Mouse (Mus musculus): ENCODE measurements around the gene Usp19.

Gene Usp19

DNA sequence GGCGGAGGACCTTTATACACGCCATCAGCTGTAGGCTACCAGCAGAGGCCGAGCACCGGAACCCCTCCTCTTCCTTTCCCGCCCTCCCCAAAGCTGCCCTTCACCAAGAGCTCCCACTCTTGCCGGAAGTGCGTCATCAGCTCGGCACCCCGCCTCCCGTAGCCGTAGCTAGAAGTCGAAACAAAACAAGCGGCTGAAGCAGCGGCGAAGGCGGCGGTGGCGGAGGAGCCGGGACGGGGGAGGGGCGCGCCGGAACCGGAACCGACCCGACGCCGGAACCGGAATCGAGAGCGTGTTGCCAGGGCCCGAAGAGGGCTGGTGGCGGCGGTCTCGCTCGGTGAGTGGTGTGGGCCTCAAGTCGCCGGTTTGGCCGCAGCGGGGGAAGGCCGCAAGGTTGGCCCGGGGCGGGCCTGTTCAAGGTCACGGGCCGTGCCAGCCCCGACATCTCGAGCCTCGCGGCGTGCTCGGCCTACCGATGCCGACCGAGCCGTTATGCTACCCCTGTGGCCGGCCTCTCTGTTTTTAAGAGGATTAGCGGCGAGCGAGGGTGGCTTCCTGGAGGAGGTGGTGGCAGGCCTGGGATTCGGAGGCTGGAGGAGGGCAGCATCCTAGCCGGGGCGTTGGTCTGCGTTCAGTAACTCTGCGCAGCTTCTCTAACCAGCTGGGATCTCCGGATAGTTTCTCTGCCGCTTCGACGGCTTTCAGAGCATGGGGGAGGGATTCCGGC, at the start of gene Usp19:
Gene Usp19 (plus strand): TSS at position 44 of the 727 bp plus-strand sequence.
- peak; percentile 94 to 98 for DNase-seq

DNA sequence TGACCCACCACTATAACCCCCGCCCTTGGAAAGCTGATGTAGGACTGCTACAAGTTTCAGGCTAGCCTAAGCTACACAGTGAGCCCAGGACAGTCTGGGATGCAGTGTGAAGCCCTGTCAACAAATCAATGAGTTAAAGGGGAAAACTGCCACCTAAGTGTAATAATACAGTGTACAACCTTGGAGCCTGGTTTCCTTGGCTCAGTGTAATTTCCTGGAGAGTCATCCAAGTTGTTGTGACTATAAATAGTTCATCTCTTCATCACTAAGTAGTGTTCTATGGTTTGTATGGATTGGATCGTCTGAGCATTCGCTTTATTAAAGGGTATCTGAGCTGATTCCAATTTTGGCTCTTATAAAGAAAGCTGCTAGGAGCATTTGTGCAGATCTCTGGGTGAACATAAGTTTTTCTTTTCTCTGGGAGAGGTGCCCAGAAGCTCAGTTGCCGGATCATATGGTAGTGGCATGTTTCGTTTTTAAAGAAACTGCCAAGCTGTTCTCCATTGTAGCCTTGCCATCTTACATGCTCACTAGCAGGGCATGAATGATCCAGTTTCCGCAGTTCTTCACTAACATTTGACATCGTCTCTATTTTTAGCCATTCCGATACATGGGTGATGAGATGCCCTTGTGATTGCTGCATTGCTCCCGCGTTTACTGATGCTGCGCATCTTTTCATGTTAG, 49.0 kb upstream of the Usp19 start:
- no peak for DNase-seq

DNA sequence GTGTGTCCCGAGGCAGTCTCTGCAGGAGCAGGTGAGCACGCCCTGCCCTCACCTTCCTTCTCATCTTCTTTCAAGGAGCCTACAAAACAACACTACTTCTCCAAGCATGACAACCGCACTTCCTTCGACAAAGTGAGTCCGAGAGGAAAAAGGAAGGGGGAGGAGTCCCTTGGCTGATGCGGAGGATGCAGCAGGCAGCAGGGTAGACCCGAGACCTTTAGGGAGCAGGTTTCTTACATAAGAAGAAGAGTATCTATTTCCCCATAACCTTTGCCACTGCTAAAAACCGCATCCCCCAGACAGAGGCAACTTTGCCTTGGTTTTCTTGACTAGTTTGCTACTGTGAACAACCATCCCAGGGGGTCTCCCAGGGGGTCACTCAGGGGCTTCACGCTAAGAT, 45.3 kb upstream of the Usp19 start:
- no peak for DNase-seq

DNA sequence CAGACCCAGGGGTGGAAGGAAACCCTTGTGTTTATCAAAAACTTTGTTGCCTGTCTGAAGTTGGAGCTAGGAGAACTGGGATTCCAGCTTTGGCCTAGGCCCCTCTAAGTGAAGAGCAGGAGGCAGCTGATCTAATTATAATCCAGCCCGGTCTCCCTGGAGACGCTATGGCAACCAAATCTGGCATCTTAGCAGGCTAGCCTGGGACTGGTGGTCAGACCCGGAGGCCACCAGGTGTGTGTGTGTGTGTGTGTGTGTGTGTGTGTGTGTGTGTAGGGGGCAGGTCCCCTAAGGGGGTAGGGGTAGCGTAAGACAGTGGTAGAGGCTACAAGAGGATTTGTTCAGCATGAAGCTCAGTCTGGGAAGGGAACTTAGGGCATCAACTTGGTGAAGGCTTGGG, 40.5 kb upstream of the Usp19 start:
- no peak for DNase-seq

DNA sequence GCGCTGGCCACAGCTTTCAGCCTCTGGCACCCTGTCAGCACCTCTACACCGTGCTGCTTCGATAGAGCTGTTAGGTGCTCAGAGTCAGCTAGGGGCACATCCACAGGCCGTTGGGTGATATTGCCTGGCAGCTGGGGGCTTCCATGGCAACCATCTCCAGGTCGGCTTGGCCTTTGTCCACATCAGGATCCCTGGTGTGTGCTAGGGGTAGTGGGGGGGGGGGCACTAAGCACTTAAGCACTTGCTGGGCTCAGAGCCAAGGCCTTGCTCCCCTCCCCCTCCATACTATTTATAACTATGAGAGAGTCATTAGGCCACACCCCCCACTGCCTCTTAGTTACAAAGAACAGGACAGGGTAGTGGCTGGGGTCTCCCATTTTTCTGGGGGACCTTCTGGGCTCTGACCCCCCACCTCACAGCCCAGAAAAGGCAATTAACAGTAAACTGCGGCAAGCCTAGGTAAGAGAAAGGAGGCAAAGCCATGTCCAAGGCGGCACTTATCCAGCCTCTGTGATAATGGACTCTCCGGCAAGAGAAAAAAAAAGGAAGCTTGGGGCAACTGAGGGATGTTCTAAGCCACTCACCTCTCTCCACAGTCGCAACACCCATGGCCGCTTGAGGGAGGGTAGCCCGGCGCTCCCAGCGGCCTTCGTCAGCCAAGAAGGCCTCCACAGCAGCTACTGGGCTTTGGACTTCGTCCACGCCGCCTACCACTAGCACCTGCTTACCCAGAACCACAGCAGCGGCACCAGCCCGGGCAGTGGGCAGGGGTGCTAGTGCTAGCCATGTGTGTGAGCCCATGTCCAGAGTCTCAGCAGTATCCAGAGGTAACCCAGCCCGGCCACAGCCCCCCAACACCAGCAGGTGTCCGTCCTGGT, 39.9 kb upstream of the Usp19 start:
- peak in 1 of 2 experiments; percentile 33 for DNase-seq

- no peak for DNase-seq
Measured at GRCm38 (mm10) chr9:108451170-108451493, 39.3 kb upstream of the Usp19 start.

DNA sequence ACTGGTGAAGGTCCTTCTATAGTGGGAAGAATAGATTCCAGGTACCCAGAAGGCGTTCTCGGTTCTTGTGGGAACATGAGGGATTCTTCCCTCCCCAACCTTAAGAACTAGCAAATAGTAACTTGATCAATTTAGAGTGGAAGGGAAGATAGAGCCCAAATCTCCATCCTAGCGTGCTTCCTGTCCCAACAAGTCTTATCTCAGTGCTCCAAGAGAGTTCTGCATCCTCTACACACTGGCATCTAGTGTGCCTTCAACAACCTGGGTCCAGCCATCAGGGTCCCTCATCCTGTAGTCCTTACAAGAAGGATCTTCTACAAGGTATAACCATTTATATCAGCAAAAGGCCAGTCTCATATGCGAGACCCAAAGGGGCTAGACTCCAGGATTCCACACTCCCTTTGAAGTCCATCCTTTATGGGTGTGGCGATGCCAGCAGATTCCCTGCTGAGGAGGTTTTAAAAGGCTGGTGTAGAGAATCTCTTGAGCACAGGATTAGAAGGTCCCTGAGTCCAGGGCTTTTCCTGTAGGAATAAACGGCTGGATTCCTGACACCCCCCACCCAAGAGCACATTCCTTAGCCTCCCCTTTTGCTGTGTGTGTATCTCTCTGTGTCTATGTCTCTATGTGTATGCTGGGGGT, 38.8 kb upstream of the Usp19 start:
- no peak for DNase-seq

DNA sequence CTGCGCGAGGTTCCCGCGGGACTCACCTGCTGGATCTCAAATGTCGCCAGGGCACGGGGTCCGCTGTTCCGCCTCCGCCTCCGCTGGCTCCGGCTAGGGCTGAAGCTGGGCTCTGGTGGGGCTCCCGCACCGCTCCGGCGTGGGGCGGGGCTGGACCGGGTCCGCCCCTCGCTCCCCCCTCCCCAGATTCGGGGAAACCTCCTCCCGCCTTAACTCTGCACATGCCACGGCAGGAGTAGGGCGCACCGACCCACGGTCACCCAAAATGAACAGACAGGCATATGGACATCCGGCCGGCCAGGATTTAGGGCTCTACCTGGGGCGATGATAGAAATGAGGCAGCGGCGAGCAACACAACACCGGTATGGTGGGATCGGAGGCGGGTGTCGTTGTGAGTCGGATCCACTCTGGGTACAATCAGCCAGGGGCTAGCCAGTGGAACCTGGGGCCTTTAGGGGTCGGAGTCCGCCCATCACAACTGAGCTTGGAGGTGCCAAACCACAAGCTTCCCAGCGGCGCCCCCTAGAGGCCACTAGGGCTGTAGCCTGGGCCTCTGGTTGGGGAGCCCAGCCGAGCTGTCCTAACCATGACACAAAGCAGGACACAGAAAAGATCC, 38.0 kb upstream of the Usp19 start:
- peak; percentile 93 to 95 for DNase-seq

- no peak for DNase-seq
Measured at GRCm38 (mm10) chr9:108452911-108453310, 37.5 kb upstream of the Usp19 start.

DNA sequence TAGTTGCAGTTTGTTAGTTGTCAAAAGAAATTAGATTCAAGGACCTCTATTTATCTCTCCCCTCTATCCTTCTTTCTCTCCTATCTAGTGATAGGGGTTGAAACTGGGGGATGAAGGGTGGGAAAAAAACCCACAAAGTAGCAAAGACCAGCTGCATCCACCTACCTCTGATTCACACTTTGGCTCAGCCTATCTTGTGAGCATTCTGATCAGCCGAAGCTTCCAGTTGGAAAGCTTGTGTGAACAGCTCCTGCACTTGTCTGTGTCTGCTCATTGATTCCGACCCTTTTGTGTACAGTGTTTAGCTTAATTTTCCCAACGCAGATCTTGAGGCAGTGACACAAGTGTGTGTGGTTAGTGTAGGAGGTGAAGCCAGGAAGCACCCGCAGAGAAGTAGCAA, 36.9 kb upstream of the Usp19 start:
- DNase-seq = no peak

DNA sequence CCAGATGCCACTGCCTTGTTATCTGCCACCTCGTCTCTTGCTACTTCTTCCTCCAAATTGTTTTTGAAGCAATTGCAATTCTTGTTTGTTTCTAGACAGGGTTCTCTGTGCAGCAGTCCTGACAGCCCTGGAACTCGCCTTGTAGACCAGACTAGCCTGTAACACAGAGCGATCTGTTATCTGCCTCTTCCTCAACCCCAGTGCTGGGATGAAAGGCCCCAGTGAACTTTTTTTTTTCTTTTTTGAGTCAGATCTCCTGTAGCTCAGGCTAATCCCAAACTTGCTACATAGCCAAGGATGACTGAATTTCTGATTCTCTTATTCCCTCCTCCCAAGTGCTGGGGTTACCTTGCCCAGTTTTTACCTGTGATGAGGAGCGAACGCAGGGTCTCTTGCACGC, 36.0 kb upstream of the Usp19 start:
- no peak for DNase-seq

DNA sequence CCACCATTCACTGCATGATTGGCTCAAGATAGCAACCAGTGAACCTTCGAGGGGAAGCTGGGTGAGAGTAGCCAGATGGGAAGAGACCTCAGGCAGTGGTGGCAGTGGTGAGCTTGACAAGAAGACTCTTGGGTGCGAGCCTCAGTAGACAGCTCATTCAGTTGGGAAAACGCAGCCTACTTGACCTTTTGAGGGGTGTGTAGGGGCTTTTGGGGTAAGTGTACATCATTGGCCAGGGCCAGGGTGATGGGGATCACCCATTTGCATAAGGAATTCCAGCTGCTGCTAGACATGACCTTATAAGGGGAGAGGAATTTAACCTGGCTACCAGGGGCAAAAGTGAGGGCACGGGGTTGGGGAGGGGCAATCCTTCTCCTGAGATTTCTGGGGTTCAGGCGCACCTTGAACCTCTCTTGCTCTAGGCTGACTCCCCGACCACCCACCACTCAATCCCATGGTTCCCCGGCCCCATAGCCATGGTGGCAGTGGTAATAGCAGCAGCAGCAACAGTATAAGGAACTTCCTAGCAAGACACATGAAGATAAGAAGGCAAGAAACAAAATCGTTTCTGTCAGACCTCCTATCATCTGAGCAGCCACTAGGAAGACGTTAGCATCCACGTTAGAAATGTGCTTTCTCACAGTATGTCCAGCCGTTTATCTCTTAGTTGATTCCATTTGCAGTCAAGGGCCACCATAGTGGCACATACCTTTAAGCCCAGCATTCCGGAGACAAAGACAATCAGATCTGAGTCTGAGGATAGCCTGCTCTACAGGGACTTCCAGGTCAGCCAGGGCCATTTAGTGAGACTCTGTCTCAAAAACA, 34.4 kb upstream of the Usp19 start:
- DNase-seq = no peak

- no peak for DNase-seq
Measured at GRCm38 (mm10) chr9:108456953-108457352, 33.4 kb upstream of the Usp19 start.

- no peak for DNase-seq
Measured at GRCm38 (mm10) chr9:108459939-108460318, 30.5 kb upstream of the Usp19 start.

DNA sequence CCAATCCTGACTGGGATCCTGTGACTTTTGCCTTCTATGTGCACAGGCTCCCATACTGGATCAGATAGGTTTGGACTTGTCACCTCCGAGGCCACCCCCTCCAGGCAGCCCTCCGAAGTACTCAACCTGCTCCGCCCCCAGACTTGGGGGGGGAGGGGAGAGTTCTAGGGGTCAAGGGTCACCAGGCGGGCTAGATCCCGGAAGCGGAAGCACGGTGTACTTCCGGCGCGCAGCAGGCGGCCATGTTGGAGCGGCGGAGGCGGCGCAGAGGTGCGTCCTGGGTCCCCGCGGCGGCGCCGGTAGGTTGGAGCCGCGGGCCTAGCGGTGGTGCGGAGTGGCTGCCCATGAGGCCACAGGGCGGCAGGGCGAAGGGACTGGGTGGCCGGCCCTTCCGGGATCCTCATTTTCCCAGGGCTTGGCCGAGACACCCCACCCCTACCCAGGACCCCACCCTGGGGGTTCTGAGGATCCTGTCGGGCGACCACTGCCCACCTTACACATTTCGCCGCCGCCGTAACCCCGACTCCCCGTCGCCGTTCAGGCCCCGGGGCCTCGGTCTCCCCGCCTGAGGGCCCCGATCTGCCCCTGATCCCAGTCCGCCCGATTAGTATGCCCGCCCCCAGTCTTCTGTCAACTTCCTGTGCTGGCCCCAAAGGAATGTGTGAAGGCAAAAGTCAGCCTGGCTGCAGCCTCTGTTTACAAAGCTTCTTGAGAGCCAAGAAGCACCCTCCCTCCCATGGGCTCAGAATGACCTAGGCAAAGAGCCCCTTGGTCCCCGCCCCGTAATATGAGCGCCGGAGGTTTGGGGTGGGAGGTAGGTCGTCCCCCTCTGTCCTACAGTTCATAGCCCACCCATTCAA, 29.9 kb upstream of the Usp19 start, which contains the start of gene Ccdc71:
Gene Ccdc71 (plus strand): TSS at position 209 of the 860 bp plus-strand sequence.
- peak; percentile 87 to 89 for DNase-seq

DNA sequence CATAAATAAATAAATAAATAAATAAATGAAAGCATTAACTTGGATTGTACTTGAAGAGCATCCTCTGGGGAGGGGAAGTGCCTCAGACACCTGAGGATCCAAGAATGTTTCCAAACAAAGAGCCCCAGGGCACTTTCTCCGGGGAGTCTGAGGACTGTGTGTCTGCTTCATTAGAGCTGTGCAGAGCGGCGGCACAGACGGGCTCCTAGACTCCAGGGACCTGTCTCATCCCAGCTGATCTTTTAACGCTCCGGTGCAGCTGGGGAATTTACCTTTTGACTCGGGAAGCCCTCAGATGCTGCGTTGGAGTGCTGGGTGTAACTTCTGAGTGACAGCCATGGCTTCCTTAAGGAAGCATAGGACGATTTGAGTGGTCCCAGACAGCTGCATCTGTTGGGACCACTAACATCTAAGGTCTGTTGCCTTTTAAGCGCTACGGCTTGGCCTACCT, 29.2 kb upstream of the Usp19 start, which contains the start of gene Klhdc8b:
Gene Klhdc8b (minus strand): TSS at position 401 of the 451 bp plus-strand sequence.
- peak in 1 of 2 experiments; percentile 26 for DNase-seq

GRCm38 (mm10) chr9:108461675-108462074, 28.7 kb upstream of the Usp19 start:
- no peak for DNase-seq

DNA sequence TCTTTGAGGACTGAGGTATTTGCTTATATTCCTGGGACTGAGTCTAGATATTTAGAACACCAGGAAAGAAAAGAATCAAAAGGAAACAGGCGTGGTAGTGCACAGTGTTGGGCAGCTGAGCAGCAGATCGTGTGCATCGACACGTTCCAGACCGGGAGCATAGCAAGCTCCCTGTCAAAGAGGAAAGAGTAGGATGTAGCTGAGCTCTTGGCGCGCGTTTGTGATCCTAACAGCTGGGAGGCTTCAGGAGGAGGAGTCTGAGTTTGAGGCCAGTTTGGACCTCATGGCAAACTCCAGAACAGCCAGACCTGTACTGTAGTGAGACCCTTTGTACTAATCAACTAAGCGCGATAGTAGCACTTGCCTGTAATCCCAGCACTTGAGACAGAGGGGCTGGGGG, 28.2 kb upstream of the Usp19 start:
- no peak for DNase-seq

GRCm38 (mm10) chr9:108463713-108464112, 26.7 kb upstream of the Usp19 start:
- DNase-seq = no peak

DNA sequence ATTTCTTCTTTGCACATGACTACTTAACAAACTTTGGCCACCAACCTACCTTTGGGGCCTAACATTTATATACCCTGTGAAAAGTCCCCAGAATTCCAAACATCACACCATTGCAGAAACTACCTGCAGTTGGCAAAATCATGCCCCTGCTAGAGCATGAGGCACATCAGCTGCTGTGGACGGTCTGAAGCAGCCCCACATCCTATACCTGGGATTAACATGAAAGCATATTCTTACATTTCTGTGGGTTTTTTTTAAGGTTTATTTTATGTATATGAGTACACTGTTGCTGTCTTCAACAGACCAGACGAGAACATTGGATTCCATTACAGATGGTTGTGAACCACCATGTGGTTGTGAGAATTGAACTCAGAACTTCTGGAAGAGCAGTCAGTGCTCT, 24.2 kb upstream of the Usp19 start:
- no peak for DNase-seq

DNA sequence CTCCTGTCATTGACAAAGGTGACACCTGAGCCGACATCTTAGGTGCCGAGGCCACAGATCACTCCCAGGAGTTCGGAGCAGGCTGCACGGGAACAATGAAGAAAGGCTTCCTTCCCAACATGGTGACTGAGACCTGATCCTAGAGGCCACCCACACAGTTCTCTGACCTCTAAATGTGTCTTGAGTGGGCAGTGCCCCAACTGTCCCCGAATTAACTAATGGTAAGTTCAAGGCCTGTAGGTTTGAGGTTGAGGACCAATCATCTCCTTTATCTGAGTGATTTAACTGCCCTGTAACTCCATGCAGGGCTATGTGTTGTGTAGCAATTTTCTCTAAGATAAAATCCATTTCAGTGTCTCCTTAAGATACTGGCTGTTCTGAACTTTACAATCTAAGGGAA, 21.0 kb upstream of the Usp19 start:
- no peak for DNase-seq

All from cerebellum, adult 18-20 months (tissue).